In the genomic region with DNA sequence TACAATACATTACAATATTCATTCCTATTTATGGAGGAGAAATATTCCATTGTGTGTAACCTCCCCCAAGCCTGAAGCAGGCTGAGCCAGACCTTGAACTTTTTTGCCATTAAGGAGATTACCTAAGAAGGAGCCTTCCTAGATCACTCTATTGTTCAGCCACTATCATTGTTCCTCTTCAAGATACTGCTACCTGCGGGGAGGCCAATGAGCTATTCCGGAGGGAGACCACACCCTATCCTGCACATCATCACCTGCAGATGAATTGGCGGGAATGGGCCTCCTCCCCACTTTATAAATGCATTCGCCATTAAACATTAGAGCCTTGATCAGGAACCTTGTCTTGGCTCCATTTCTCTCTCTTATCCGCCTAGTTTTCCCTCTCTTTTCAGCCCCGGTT, we compare ENCODE assay signal across 24 mouse cellular contexts.
DNase-seq lines count a peak whose midpoint lies in the region; ATAC-seq and TF ChIP-seq lines count a peak whose summit lies in the region.
"Had no signal": no experiment of that assay in that cellular context is flagged by ENCODE, and none has a peak within 500 bp of the region (broad histone marks: within the 10 kb centered on the region; RNA-seq: fewer than 3 reads in every experiment).

No protein-coding gene starts in this region.

- no peaks in the 10 kb centered on the region for H3K9me3 ChIP-seq in hindbrain, embryonic 14.5 days (ENCODE audit: control insufficient read depth, low read length)
- H3K9me3 ChIP-seq: G1E had no signal

- no peak for TF ChIP-seq CTCF in left cerebral cortex, adult 2 months (IDR thresholded peaks at IDR 0.05)

- H3K36me3 ChIP-seq in hindbrain, embryonic 14.5 days (replicated peaks; ENCODE audit: control insufficient read depth, insufficient read depth), result no peaks in the 10 kb centered on the region
- H3K36me3 ChIP-seq: G1E had no signal

- peak; percentile 50 for DNase-seq in ES-CJ7 (ENCODE audit: low read depth, low spot score)
- peak; percentile 64 for DNase-seq in R1 (ENCODE audit: low read depth, low spot score)
- DNase-seq in ZHBTc4 (ENCODE audit: low read depth, low spot score), result peak; percentile 17
- no peak for DNase-seq in hindbrain, embryonic 14.5 days (ENCODE audit: low spot score)
- no peak for DNase-seq in left cerebral cortex, adult 2 months (ENCODE audit: extremely low spot score in 1 of 2, low spot score in 2 of 2)
- DNase-seq: adrenal gland, adult 2 months; adrenal gland, adult 8-10 months; adrenal gland, postnatal 10 days; adrenal gland, postnatal 14 days; adrenal gland, postnatal 25 days; adrenal gland, postnatal 36 days; B cell, adult 2 months; cerebellum, adult 11 months; cerebellum, adult 11-12 months; cerebellum, adult 18-20 months; cerebellum, adult 2 months; cerebellum, adult 8-10 months; cerebellum, adult 9-10 months had no signal

- intact Hi-C loops in left cerebral cortex, adult 2 months (cut with DNase I), result no loop called here

- H3K27me3 ChIP-seq in hindbrain, embryonic 14.5 days (ENCODE audit: control insufficient read depth, insufficient read depth, low read length), result no peaks in the 10 kb centered on the region
- H3K27me3 ChIP-seq: CH12.LX had no signal

- H3K4me1 ChIP-seq in hindbrain, embryonic 14.5 days (replicated peaks; ENCODE audit: control insufficient read depth, insufficient read depth, low read length), result no peaks in the 10 kb centered on the region

- H3K4me3 ChIP-seq in hindbrain, embryonic 14.5 days (replicated peaks; ENCODE audit: low read length), result no peak overlapping the region
- no peak overlapping the region for H3K4me3 ChIP-seq in left cerebral cortex, adult 2 months

- H3K27ac ChIP-seq in hindbrain, embryonic 14.5 days, result no peak overlapping the region
- H3K27ac ChIP-seq in left cerebral cortex, adult 2 months, result no peak overlapping the region

- no peak overlapping the region for H3K9ac ChIP-seq in hindbrain, embryonic 14.5 days

- H3K4me2 ChIP-seq in hindbrain, embryonic 14.5 days (replicated peaks), result no peak overlapping the region

- ATAC-seq in hindbrain, embryonic 14.5 days (ENCODE audit: low FRiP score), result no peak
- ATAC-seq in frontal cortex, adult (ENCODE audit: low TSS enrichment), result no peak
- ATAC-seq: activated CD4-positive, CD25-positive, alpha-beta regulatory T cell, adult 4 months; CD4-positive, CD25-positive, alpha-beta regulatory T cell, adult 4 months; Patski had no signal

- 87% methylated on average over 6 of the region's 6 CpGs for WGBS in hindbrain, embryonic 14.5 days

Comparison
In these comparisons a context has a peak if more than half of its experiments do, and no peak if none do; other contexts are left out.
1. DNase-seq: peak in ES-CJ7 (single experiment), R1 (single experiment) and ZHBTc4 (single experiment); none in hindbrain, embryonic 14.5 days (single experiment) and left cerebral cortex, adult 2 months (0 of 2).